Mouse (Mus musculus) midbrain, embryonic 11.5 days (tissue): ENCODE measurements around the gene E330021D16Rik. TPM values are rescaled to one million over a fixed set of nuclear protein-coding genes. Genes with fewer than 3 reads are reported as not detected.
"Not testable (repeated sequence)": the region's sequence is repeated elsewhere in the genome, so short reads cannot be mapped to it uniquely, and the experiment has no call there.

Source experiments
- ATAC-seq: fragments of 200-750 bp; cut with Nextera tagmentation; 2 replicates; pipeline ENCODE4 v1.8.0; 2017; ENCODE audit warnings: moderate TSS enrichment, moderate library complexity; ENCODE audit not compliant: low FRiP score
- DNase-seq: peaks from one replicate; pipeline ENCODE4 v3.0.0; 2015; ENCODE audit warnings: low spot score; ENCODE audit errors: missing footprints
- H3K27ac ChIP-seq: fragments of 300-500 bp; sonication (generic); 2 replicates; pipeline ENCODE4 v1.5.1; 2014; ENCODE audit warnings: low read depth, low read length
- H3K27me3 ChIP-seq: fragments of 300-500 bp; sonication (generic); 2 replicates; pipeline ENCODE4 v1.6.1; 2014; ENCODE audit warnings: mild to moderate bottlenecking, low read length, moderate library complexity, mixed read lengths; ENCODE audit not compliant: control insufficient read depth, insufficient read depth
- H3K36me3 ChIP-seq: fragments of 300-500 bp; sonication (generic); 2 replicates; pipeline ENCODE4 v1.6.1; 2014; ENCODE audit warnings: mild to moderate bottlenecking, low read length, moderate library complexity, mixed read lengths; ENCODE audit not compliant: control insufficient read depth, insufficient read depth
- H3K4me1 ChIP-seq: fragments of 300-500 bp; sonication (generic); 2 replicates; pipeline ENCODE4 v1.6.1; 2014; ENCODE audit warnings: low read length; ENCODE audit not compliant: control insufficient read depth, insufficient read depth
- H3K4me2 ChIP-seq: fragments of 300-500 bp; sonication (generic); 2 replicates; pipeline ENCODE4 v1.6.1; 2014; ENCODE audit warnings: mild to moderate bottlenecking, moderate library complexity
- H3K4me3 ChIP-seq: fragments of 300-500 bp; sonication (generic); 2 replicates; pipeline ENCODE4 v1.5.1; 2014; ENCODE audit warnings: low read depth, low read length
- H3K9ac ChIP-seq: fragments of 300-500 bp; sonication (generic); 2 replicates; pipeline ENCODE4 v1.6.1; 2014; ENCODE audit warnings: low read length
- H3K9me3 ChIP-seq: fragments of 300-500 bp; sonication (generic); 2 replicates; pipeline ENCODE4 v1.6.1; 2016; ENCODE audit warnings: low read length; ENCODE audit not compliant: control insufficient read depth
- WGBS: fragments of 180-500 bp; shearing (Covaris S2); extraction: QIAGEN DNeasy Blood & Tissue Kit; methylation state at CpG from one replicate; pipeline ENCODE4 v1.1.7; 2014; 5-methylcytosine and 5-hydroxymethylcytosine counted together
- polyA plus RNA-seq: library from polyadenylated mRNA; unstranded; fragments of >200 nt; fragmentation: Nextera tagmentation; extraction: Ambion mirVana; gene quantifications from 2 replicates; pipeline ENCODE4 v1.2.1, GENCODE M21; 2014

The E330021D16Rik gene
- polyA plus RNA-seq, 1 experiment from 2014 or later, result not detected

- Histone ChIP-seq H3K9ac (no peak overlapping the region), H3K4me2 (no peak overlapping the region), H3K4me3 (no peak overlapping the region), H3K4me1 (no peaks in the 10 kb centered on the region), H3K9me3 (peaks cover 5% of the 10 kb centered on the region; the same call in 1 of the 2 replicates), H3K27me3 (no peaks in the 10 kb centered on the region), H3K27ac (no peak overlapping the region), H3K36me3 (no peaks in the 10 kb centered on the region)
- no peak for ATAC-seq
- no peak for DNase-seq
- WGBS, result 93% methylated on average over 1 of the region's 1 CpGs
Observed at GRCm38 (mm10) chr6:136449930-136450329, 34.6 kb upstream of the E330021D16Rik start.

- Histone ChIP-seq H3K36me3 (no peaks in the 10 kb centered on the region), H3K4me1 (no peaks in the 10 kb centered on the region), H3K4me2 (no peak overlapping the region), H3K9ac (no peak overlapping the region), H3K27me3 (no peaks in the 10 kb centered on the region), H3K4me3 (no peak overlapping the region), H3K9me3 (peaks cover 6% of the 10 kb centered on the region; the same call in 1 of the 2 replicates), H3K27ac (no peak overlapping the region)
- WGBS, result 83% methylated on average over 9 of the region's 9 CpGs
- DNase-seq (no peak), ATAC-seq (no peak)
Observed at GRCm38 (mm10) chr6:136449270-136449692, 33.9 kb upstream of the E330021D16Rik start.

GRCm38 (mm10) chr6:136439205-136439604 is 23.8 kb upstream of the E330021D16Rik start:
- H3K27me3 ChIP-seq, H3K4me3 ChIP-seq, H3K4me1 ChIP-seq, H3K9ac ChIP-seq, H3K27ac ChIP-seq, H3K36me3 ChIP-seq, ATAC-seq, DNase-seq, H3K9me3 ChIP-seq, H3K4me2 ChIP-seq: not testable (repeated sequence)
- WGBS, result 82% methylated on average over 2 of the region's 2 CpGs

- H3K36me3 ChIP-seq, H3K27ac ChIP-seq, H3K9me3 ChIP-seq, H3K27me3 ChIP-seq, ATAC-seq, H3K4me2 ChIP-seq, H3K9ac ChIP-seq, H3K4me1 ChIP-seq, H3K4me3 ChIP-seq, DNase-seq: not testable (repeated sequence)
- WGBS, result 83% methylated on average over 3 of the region's 3 CpGs
Observed at GRCm38 (mm10) chr6:136436151-136436550, 20.8 kb upstream of the E330021D16Rik start.

GRCm38 (mm10) chr6:136433573-136433972 is 18.2 kb upstream of the E330021D16Rik start:
- DNase-seq, result no peak
- Histone ChIP-seq H3K27me3 (no peaks in the 10 kb centered on the region), H3K4me3 (no peak overlapping the region), H3K4me2 (no peak overlapping the region), H3K4me1 (no peaks in the 10 kb centered on the region), H3K9me3 (no peaks in the 10 kb centered on the region), H3K27ac (no peak overlapping the region), H3K36me3 (no peaks in the 10 kb centered on the region), H3K9ac (no peak overlapping the region)
- WGBS, result 90% methylated on average over 6 of the region's 6 CpGs
- no peak for ATAC-seq

GRCm38 (mm10) chr6:136431896-136432248 is 16.5 kb upstream of the E330021D16Rik start:
- DNase-seq, result no peak
- H3K4me1 ChIP-seq, result no peaks in the 10 kb centered on the region
- ATAC-seq, result no peak
- 55% methylated on average over 7 of the region's 7 CpGs for WGBS
- no peak overlapping the region for H3K27ac ChIP-seq
- H3K9ac ChIP-seq, result no peak overlapping the region
- no peak overlapping the region for H3K4me2 ChIP-seq
- no peaks in the 10 kb centered on the region for H3K27me3 ChIP-seq
- H3K36me3 ChIP-seq, result no peaks in the 10 kb centered on the region
- H3K9me3 ChIP-seq, result no peaks in the 10 kb centered on the region
- H3K4me3 ChIP-seq, result no peak overlapping the region

- no peak overlapping the region for H3K4me3 ChIP-seq
- ATAC-seq, result no peak
- no peak overlapping the region for H3K4me2 ChIP-seq
- no peaks in the 10 kb centered on the region for H3K4me1 ChIP-seq
- DNase-seq, result no peak
- no peak overlapping the region for H3K9ac ChIP-seq
- no peaks in the 10 kb centered on the region for H3K36me3 ChIP-seq
- no peaks in the 10 kb centered on the region for H3K27me3 ChIP-seq
- no peaks in the 10 kb centered on the region for H3K9me3 ChIP-seq
- H3K27ac ChIP-seq, result no peak overlapping the region
- 62% methylated on average over 10 of the region's 10 CpGs for WGBS
Observed at GRCm38 (mm10) chr6:136431169-136431895, 16.0 kb upstream of the E330021D16Rik start.

GRCm38 (mm10) chr6:136429441-136429840 is 14.1 kb upstream of the E330021D16Rik start:
- H3K4me3 ChIP-seq, result no peak overlapping the region
- no peak overlapping the region for H3K27ac ChIP-seq
- H3K4me1 ChIP-seq, result no peaks in the 10 kb centered on the region
- H3K36me3 ChIP-seq, result no peaks in the 10 kb centered on the region
- ATAC-seq, result no peak
- H3K4me2 ChIP-seq, result no peak overlapping the region
- DNase-seq, result no peak
- H3K9ac ChIP-seq, result no peak overlapping the region
- no peaks in the 10 kb centered on the region for H3K9me3 ChIP-seq
- 66% methylated on average over 4 of the region's 4 CpGs for WGBS
- no peaks in the 10 kb centered on the region for H3K27me3 ChIP-seq

GRCm38 (mm10) chr6:136428412-136428811 is 13.0 kb upstream of the E330021D16Rik start:
- Histone ChIP-seq H3K4me2 (no peak overlapping the region), H3K4me1 (no peaks in the 10 kb centered on the region), H3K27me3 (no peaks in the 10 kb centered on the region), H3K4me3 (no peak overlapping the region), H3K36me3 (no peaks in the 10 kb centered on the region), H3K9me3 (no peaks in the 10 kb centered on the region), H3K9ac (no peak overlapping the region), H3K27ac (no peak overlapping the region)
- DNase-seq, result no peak
- 88% methylated on average over 5 of the region's 5 CpGs for WGBS
- no peak for ATAC-seq
